Mouse (Mus musculus) small intestine, adult 2 months (tissue): Measurements from ENCODE around the gene Zfp408.

Source experiments
- CTCF ChIP-seq: fragments of 200-500 bp; IDR thresholded peaks from 2 replicates; pipeline ENCODE4 v1.5.1; 2012; ENCODE audit warnings: low read depth, mild to moderate bottlenecking, control low read depth, inconsistent platforms, low read length, moderate library complexity, mixed read lengths; ENCODE audit not compliant: insufficient replicate concordance, insufficient read length; ENCODE audit errors: extremely low read depth
- POLR2A ChIP-seq: fragments of 200-500 bp; IDR thresholded peaks from 2 replicates; pipeline ENCODE4 v1.6.1; 2012; ENCODE audit warnings: low read depth, mild to moderate bottlenecking, control low read depth, inconsistent platforms, low read length, moderate library complexity

DNA sequence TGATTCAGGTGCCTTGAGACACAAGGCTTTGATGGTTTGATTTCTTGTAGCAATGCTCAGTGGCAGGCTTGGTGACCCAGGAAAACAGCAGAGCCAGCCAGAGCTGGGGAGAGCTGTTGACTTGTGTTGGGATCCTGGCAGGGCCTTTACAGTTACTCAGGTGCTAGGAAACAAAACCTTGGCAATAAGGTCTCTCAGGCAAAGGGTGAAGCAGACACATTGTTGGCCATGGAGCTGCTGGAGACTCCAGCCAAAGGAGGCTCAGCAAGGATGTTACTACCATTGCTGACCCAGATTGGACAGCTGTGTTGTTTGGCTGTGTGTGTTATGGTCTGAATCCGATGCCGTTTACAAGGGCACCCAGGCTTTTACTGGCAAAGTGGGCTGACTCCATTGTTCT, 24.0 kb upstream of the Zfp408 start:
- TF ChIP-seq CTCF (no peak), POLR2A (no peak)
